Mouse (Mus musculus) megakaryocyte, embryonic 14.5 days (primary cell): Measurements from ENCODE around the gene Plk3.

Experiments used
- FLI1 ChIP-seq: IDR thresholded peaks from 2 replicates; pipeline ENCODE4 v1.6.1; 2012; ENCODE audit warnings: low read length, inconsistent platforms, mixed read lengths
- GATA1 ChIP-seq: IDR thresholded peaks from 3 replicates; pipeline ENCODE4 v1.6.1; 2012; ENCODE audit warnings: mixed read lengths, low read length, inconsistent platforms, borderline replicate concordance

DNA sequence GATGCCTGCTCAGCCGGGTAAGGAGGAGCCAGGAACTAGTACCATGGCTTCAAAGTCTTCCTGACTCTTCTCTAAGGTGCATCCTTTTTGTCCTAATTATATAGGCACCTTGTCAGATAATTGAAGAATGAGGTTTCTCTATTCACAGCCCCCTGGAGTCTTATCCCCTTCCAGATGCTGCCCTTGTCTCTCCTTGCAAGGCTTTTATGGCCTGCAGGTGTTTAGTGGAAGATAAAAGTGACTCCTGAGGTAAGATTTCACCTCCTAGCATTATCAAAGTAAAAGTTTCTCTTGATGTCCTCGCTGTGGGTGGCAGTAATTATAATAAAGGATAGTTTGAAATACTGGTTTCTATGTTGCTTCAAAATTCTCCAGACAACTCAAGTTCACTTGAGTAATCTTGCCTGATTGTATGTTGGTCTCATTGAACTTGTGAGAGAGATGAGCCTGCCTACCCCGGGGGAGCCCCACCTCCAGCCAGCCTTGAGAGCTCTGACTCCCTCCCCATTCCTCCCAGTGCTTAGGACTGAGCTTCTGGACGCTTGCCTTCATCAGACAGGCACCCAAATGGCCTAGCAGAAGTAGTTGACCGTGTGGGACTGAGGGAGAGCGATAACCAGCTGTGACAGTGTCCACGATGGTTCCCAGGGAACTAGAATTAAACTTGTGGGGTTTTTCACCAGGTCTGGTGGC lies 45.7 kb downstream of the Plk3 start:
- TF ChIP-seq GATA1 (no peak), FLI1 (no peak)
